Mouse (Mus musculus): ENCODE results near the gene Bco2.

Bco2 gene

GRCm38 (mm10) chr9:50561145-50561917, 6.3 kb upstream of the Bco2 start, which contains the start of gene Tex12:
Gene Tex12, minus strand, starts transcription at chr9:50561325.
- no peak for DNase-seq (ENCODE audit: low spot score)

GRCm38 (mm10) chr9:50554241-50555093, 514 bp downstream of the Bco2 start, which contains the start of gene Il18:
Gene Il18, plus strand, starts transcription at chr9:50554827.
- peak; percentile 27 for DNase-seq (ENCODE audit: low spot score)

GRCm38 (mm10) chr9:50553547-50553946, 1.4 kb downstream of the Bco2 start:
- DNase-seq (ENCODE audit: low spot score), result no peak

- no peak for DNase-seq (ENCODE audit: low spot score)
Measured at GRCm38 (mm10) chr9:50552206-50552605, 2.8 kb downstream of the Bco2 start.

- DNase-seq (ENCODE audit: low spot score), result no peak
Measured at GRCm38 (mm10) chr9:50548936-50549335, 6.0 kb downstream of the Bco2 start.

- DNase-seq (ENCODE audit: low spot score), result no peak
Measured at GRCm38 (mm10) chr9:50547859-50548478, 7.0 kb downstream of the Bco2 start.

- DNase-seq (ENCODE audit: low spot score), result no peak
Measured at GRCm38 (mm10) chr9:50542401-50542800, 12.6 kb downstream of the Bco2 start.

GRCm38 (mm10) chr9:50540170-50540569, 14.8 kb downstream of the Bco2 start:
- DNase-seq (ENCODE audit: low spot score), result no peak

GRCm38 (mm10) chr9:50537295-50537694, 17.7 kb downstream of the Bco2 start:
- DNase-seq (ENCODE audit: low spot score), result no peak

- DNase-seq (ENCODE audit: low spot score), result no peak
Measured at GRCm38 (mm10) chr9:50536603-50537135, 18.3 kb downstream of the Bco2 start.

GRCm38 (mm10) chr9:50535930-50536329, 19.1 kb downstream of the Bco2 start:
- no peak for DNase-seq (ENCODE audit: low spot score)

- no peak for DNase-seq (ENCODE audit: low spot score)
Measured at GRCm38 (mm10) chr9:50533791-50534190, 21.2 kb downstream of the Bco2 start.

- no peak for DNase-seq (ENCODE audit: low spot score)
Measured at GRCm38 (mm10) chr9:50533328-50533727, 21.7 kb downstream of the Bco2 start.

GRCm38 (mm10) chr9:50530890-50531289, 24.1 kb downstream of the Bco2 start:
- DNase-seq (ENCODE audit: low spot score), result no peak

GRCm38 (mm10) chr9:50528293-50528892, 26.6 kb downstream of the Bco2 start, which contains the start of gene Pts:
Gene Pts, minus strand, starts transcription at chr9:50528724.
- peak; percentile 97 for DNase-seq (ENCODE audit: low spot score)

GRCm38 (mm10) chr9:50527860-50528259, 27.1 kb downstream of the Bco2 start:
- no peak for DNase-seq (ENCODE audit: low spot score)

- DNase-seq (ENCODE audit: low spot score), result no peak
Measured at GRCm38 (mm10) chr9:50525585-50525984, 29.4 kb downstream of the Bco2 start.

GRCm38 (mm10) chr9:50524936-50525335, 30.0 kb downstream of the Bco2 start:
- no peak for DNase-seq (ENCODE audit: low spot score)

- no peak for DNase-seq (ENCODE audit: low spot score)
Measured at GRCm38 (mm10) chr9:50522574-50522973, 32.4 kb downstream of the Bco2 start.

- no peak for DNase-seq (ENCODE audit: low spot score)
Measured at GRCm38 (mm10) chr9:50521562-50521961, 33.4 kb downstream of the Bco2 start.

- DNase-seq (ENCODE audit: low spot score), result no peak
Measured at GRCm38 (mm10) chr9:50520748-50521147, 34.2 kb downstream of the Bco2 start.

- DNase-seq (ENCODE audit: low spot score), result no peak
Measured at GRCm38 (mm10) chr9:50518781-50519180, 36.2 kb downstream of the Bco2 start.

All from ovary, postnatal 36 days (tissue).